Mouse (Mus musculus): ENCODE data around the gene Slc30a10. TPM values are rescaled to one million over a fixed set of nuclear protein-coding genes. Genes with fewer than 3 reads are reported as not detected.
A peak's percentile ranks its signal among the peaks of the same experiment; 100 is the strongest.

Gene Slc30a10
- polyA plus RNA-seq, 1 experiment from 2014 or later: 2.2 TPM

GRCm38 (mm10) chr1:185496791-185497460, 42.3 kb downstream of the Slc30a10 start:
- H3K9me3 ChIP-seq (ENCODE audit: control insufficient read depth, low read length): no peaks in the 10 kb centered on the region
- no peaks in the 10 kb centered on the region for H3K4me1 ChIP-seq (ENCODE audit: control insufficient read depth, insufficient read depth, low read length)
- no peak overlapping the region for H3K9ac ChIP-seq (ENCODE audit: low read length)
- no peaks in the 10 kb centered on the region for H3K27me3 ChIP-seq (ENCODE audit: control insufficient read depth, insufficient read depth, low read length)
- no peak overlapping the region for H3K4me3 ChIP-seq (ENCODE audit: low read depth, low read length)
- no peak for ATAC-seq (ENCODE audit: low FRiP score)
- DNase-seq (ENCODE audit: low spot score, missing footprints): no peak
- WGBS: 68% methylated on average over 14 of the region's 14 CpGs
- no peak overlapping the region for H3K4me2 ChIP-seq
- no peaks in the 10 kb centered on the region for H3K36me3 ChIP-seq (ENCODE audit: control insufficient read depth, insufficient read depth, low read length)
- H3K27ac ChIP-seq (ENCODE audit: low read depth, low read length): no peak overlapping the region

GRCm38 (mm10) chr1:185500602-185501001, 46.0 kb downstream of the Slc30a10 start:
- no peak for DNase-seq (ENCODE audit: low spot score, missing footprints)
- H3K4me3 ChIP-seq (ENCODE audit: low read depth, low read length): no peak overlapping the region
- 80% methylated on average over 7 of the region's 7 CpGs for WGBS

GRCm38 (mm10) chr1:185501801-185502340, 47.2 kb downstream of the Slc30a10 start:
- no peak overlapping the region for H3K27ac ChIP-seq (ENCODE audit: low read depth, low read length)
- no peaks in the 10 kb centered on the region for H3K9me3 ChIP-seq (ENCODE audit: control insufficient read depth, low read length)
- no peak overlapping the region for H3K4me2 ChIP-seq
- no peak overlapping the region for H3K9ac ChIP-seq (ENCODE audit: low read length)
- no peak overlapping the region for H3K4me3 ChIP-seq (ENCODE audit: low read depth, low read length)
- 35% methylated on average over 10 of the region's 10 CpGs for WGBS
- no peaks in the 10 kb centered on the region for H3K4me1 ChIP-seq (ENCODE audit: control insufficient read depth, insufficient read depth, low read length)
- DNase-seq (ENCODE audit: low spot score, missing footprints): peak; percentile 93
- H3K36me3 ChIP-seq (ENCODE audit: control insufficient read depth, insufficient read depth, low read length): no peaks in the 10 kb centered on the region
- H3K27me3 ChIP-seq (ENCODE audit: control insufficient read depth, insufficient read depth, low read length): no peaks in the 10 kb centered on the region
- no peak for ATAC-seq (ENCODE audit: low FRiP score)

More at GRCm38 (mm10) chr1:185500602-185501001, 46.0 kb downstream of the Slc30a10 start:
- Histone ChIP-seq H3K36me3 (ENCODE audit: control insufficient read depth, insufficient read depth, low read length) (no peaks in the 10 kb centered on the region), H3K9ac (ENCODE audit: low read length) (no peak overlapping the region), H3K4me1 (ENCODE audit: control insufficient read depth, insufficient read depth, low read length) (no peaks in the 10 kb centered on the region), H3K27ac (ENCODE audit: low read depth, low read length) (no peak overlapping the region), H3K4me2 (no peak overlapping the region), H3K27me3 (ENCODE audit: control insufficient read depth, insufficient read depth, low read length) (no peaks in the 10 kb centered on the region), H3K9me3 (ENCODE audit: control insufficient read depth, low read length) (no peaks in the 10 kb centered on the region)
- ATAC-seq (ENCODE audit: low FRiP score): no peak

GRCm38 (mm10) chr1:185502550-185502949, 47.9 kb downstream of the Slc30a10 start:
- Histone ChIP-seq H3K4me1 (ENCODE audit: control insufficient read depth, insufficient read depth, low read length) (no peaks in the 10 kb centered on the region), H3K36me3 (ENCODE audit: control insufficient read depth, insufficient read depth, low read length) (no peaks in the 10 kb centered on the region), H3K9ac (ENCODE audit: low read length) (no peak overlapping the region), H3K9me3 (ENCODE audit: control insufficient read depth, low read length) (no peaks in the 10 kb centered on the region), H3K27ac (ENCODE audit: low read depth, low read length) (no peak overlapping the region), H3K4me2 (no peak overlapping the region), H3K27me3 (ENCODE audit: control insufficient read depth, insufficient read depth, low read length) (no peaks in the 10 kb centered on the region), H3K4me3 (ENCODE audit: low read depth, low read length) (no peak overlapping the region)
- ATAC-seq (ENCODE audit: low FRiP score) (no peak), DNase-seq (ENCODE audit: low spot score, missing footprints) (no peak)
- 70% methylated on average over 6 of the region's 6 CpGs for WGBS

GRCm38 (mm10) chr1:185509042-185509441, 54.4 kb downstream of the Slc30a10 start:
- no peak overlapping the region for H3K9ac ChIP-seq (ENCODE audit: low read length)
- no peaks in the 10 kb centered on the region for H3K4me1 ChIP-seq (ENCODE audit: control insufficient read depth, insufficient read depth, low read length)
- no peaks in the 10 kb centered on the region for H3K36me3 ChIP-seq (ENCODE audit: control insufficient read depth, insufficient read depth, low read length)
- WGBS: 77% methylated on average over 3 of the region's 3 CpGs
- H3K27me3 ChIP-seq (ENCODE audit: control insufficient read depth, insufficient read depth, low read length): no peaks in the 10 kb centered on the region
- DNase-seq (ENCODE audit: low spot score, missing footprints) (no peak), ATAC-seq (ENCODE audit: low FRiP score) (no peak)
- no peaks in the 10 kb centered on the region for H3K9me3 ChIP-seq (ENCODE audit: control insufficient read depth, low read length)
- no peak overlapping the region for H3K4me3 ChIP-seq (ENCODE audit: low read depth, low read length)
- H3K27ac ChIP-seq (ENCODE audit: low read depth, low read length): no peak overlapping the region
- H3K4me2 ChIP-seq: no peak overlapping the region

- Histone ChIP-seq H3K9ac (ENCODE audit: low read length) (no peak overlapping the region), H3K4me1 (ENCODE audit: control insufficient read depth, insufficient read depth, low read length) (no peaks in the 10 kb centered on the region), H3K36me3 (ENCODE audit: control insufficient read depth, insufficient read depth, low read length) (no peaks in the 10 kb centered on the region), H3K27me3 (ENCODE audit: control insufficient read depth, insufficient read depth, low read length) (no peaks in the 10 kb centered on the region), H3K27ac (ENCODE audit: low read depth, low read length) (no peak overlapping the region), H3K4me2 (no peak overlapping the region), H3K9me3 (ENCODE audit: control insufficient read depth, low read length) (no peaks in the 10 kb centered on the region), H3K4me3 (ENCODE audit: low read depth, low read length) (no peak overlapping the region)
- 92% methylated on average over 5 of the region's 5 CpGs for WGBS
- ATAC-seq (ENCODE audit: low FRiP score): no peak
- DNase-seq (ENCODE audit: low spot score, missing footprints): no peak
These were observed 56.7 kb downstream of the Slc30a10 start for GRCm38 (mm10) chr1:185511306-185511705.

- H3K27me3 ChIP-seq (ENCODE audit: control insufficient read depth, insufficient read depth, low read length): no peaks in the 10 kb centered on the region
- H3K9me3 ChIP-seq (ENCODE audit: control insufficient read depth, low read length): no peaks in the 10 kb centered on the region
- no peak for DNase-seq (ENCODE audit: low spot score, missing footprints)
- peak; percentile 46; the same call in 1 of the 2 replicates for ATAC-seq (ENCODE audit: low FRiP score)
- H3K36me3 ChIP-seq (ENCODE audit: control insufficient read depth, insufficient read depth, low read length): no peaks in the 10 kb centered on the region
- no peaks in the 10 kb centered on the region for H3K4me1 ChIP-seq (ENCODE audit: control insufficient read depth, insufficient read depth, low read length)
- 70% methylated on average over 13 of the region's 14 CpGs for WGBS
- H3K27ac ChIP-seq (ENCODE audit: low read depth, low read length): no peak overlapping the region
- H3K4me3 ChIP-seq (ENCODE audit: low read depth, low read length): no peak overlapping the region
- H3K4me2 ChIP-seq: no peak overlapping the region
- no peak overlapping the region for H3K9ac ChIP-seq (ENCODE audit: low read length)
These were observed 60.9 kb downstream of the Slc30a10 start for GRCm38 (mm10) chr1:185515526-185515979.

- H3K4me1 ChIP-seq (ENCODE audit: control insufficient read depth, insufficient read depth, low read length): no peaks in the 10 kb centered on the region
- no peaks in the 10 kb centered on the region for H3K9me3 ChIP-seq (ENCODE audit: control insufficient read depth, low read length)
- DNase-seq (ENCODE audit: low spot score, missing footprints) (no peak), ATAC-seq (ENCODE audit: low FRiP score) (peak; percentile 19; the same call in 1 of the 2 replicates)
- H3K9ac ChIP-seq (ENCODE audit: low read length): no peak overlapping the region
- H3K27ac ChIP-seq (ENCODE audit: low read depth, low read length): no peak overlapping the region
- H3K4me3 ChIP-seq (ENCODE audit: low read depth, low read length): no peak overlapping the region
- 77% methylated on average over 10 of the region's 10 CpGs for WGBS
- no peak overlapping the region for H3K4me2 ChIP-seq
- no peaks in the 10 kb centered on the region for H3K27me3 ChIP-seq (ENCODE audit: control insufficient read depth, insufficient read depth, low read length)
- no peaks in the 10 kb centered on the region for H3K36me3 ChIP-seq (ENCODE audit: control insufficient read depth, insufficient read depth, low read length)
These were observed 61.4 kb downstream of the Slc30a10 start for GRCm38 (mm10) chr1:185516041-185516440.

- H3K4me3 ChIP-seq (ENCODE audit: low read depth, low read length): no peak overlapping the region
- H3K9ac ChIP-seq (ENCODE audit: low read length): no peak overlapping the region
- H3K27ac ChIP-seq (ENCODE audit: low read depth, low read length): no peak overlapping the region
- H3K4me1 ChIP-seq (ENCODE audit: control insufficient read depth, insufficient read depth, low read length): no peaks in the 10 kb centered on the region
- WGBS: 8% methylated on average over 3 of the region's 5 CpGs
- H3K36me3 ChIP-seq (ENCODE audit: control insufficient read depth, insufficient read depth, low read length): no peaks in the 10 kb centered on the region
- no peaks in the 10 kb centered on the region for H3K27me3 ChIP-seq (ENCODE audit: control insufficient read depth, insufficient read depth, low read length)
- ATAC-seq (ENCODE audit: low FRiP score) (no peak), DNase-seq (ENCODE audit: low spot score, missing footprints) (peak; percentile 97)
- no peak overlapping the region for H3K4me2 ChIP-seq
- no peaks in the 10 kb centered on the region for H3K9me3 ChIP-seq (ENCODE audit: control insufficient read depth, low read length)
These were observed 62.9 kb downstream of the Slc30a10 start for GRCm38 (mm10) chr1:185517566-185517965.

Data from midbrain, embryonic 11.5 days (tissue).